Mouse (Mus musculus) hindbrain, embryonic 14.5 days (tissue): Measurements from ENCODE around the gene Dnah12. TPM values are rescaled to one million over a fixed set of nuclear protein-coding genes. Genes with fewer than 3 reads are reported as not detected.
"Not testable (repeated sequence)": the region's sequence is repeated elsewhere in the genome, so short reads cannot be mapped to it uniquely, and the experiment has no call there.

Source experiments
- ATAC-seq: fragments of 200-750 bp; cut with Nextera tagmentation; 2 replicates; pipeline ENCODE4 v1.8.0; 2017; ENCODE audit warnings: moderate number of reproducible peaks, mild to moderate bottlenecking, moderate TSS enrichment, moderate library complexity; ENCODE audit not compliant: low FRiP score
- DNase-seq: peaks from one replicate; pipeline ENCODE4 v3.0.0-alpha.2; 2015; ENCODE audit warnings: low spot score
- H3K27ac ChIP-seq: fragments of 300-500 bp; sonication (generic); 2 replicates; pipeline ENCODE4 v1.5.1; 2014; ENCODE audit warnings: mild to moderate bottlenecking, moderate library complexity
- H3K27me3 ChIP-seq: fragments of 300-500 bp; sonication (generic); 2 replicates; pipeline ENCODE4 v1.6.1; 2014; ENCODE audit warnings: mild to moderate bottlenecking, low read length, mixed read lengths; ENCODE audit not compliant: control insufficient read depth, insufficient read depth
- H3K36me3 ChIP-seq: fragments of 300-500 bp; sonication (generic); replicated peaks from 2 replicates; pipeline ENCODE4 v1.6.1; 2014; ENCODE audit not compliant: control insufficient read depth, insufficient read depth
- H3K4me1 ChIP-seq: fragments of 300-500 bp; sonication (generic); replicated peaks from 2 replicates; pipeline ENCODE4 v1.6.1; 2014; ENCODE audit warnings: antibody characterized with exemption, low read length, mixed read lengths; ENCODE audit not compliant: control insufficient read depth, insufficient read depth
- H3K4me2 ChIP-seq: fragments of 300-500 bp; sonication (generic); replicated peaks from 2 replicates; pipeline ENCODE4 v1.6.1; 2014; ENCODE audit warnings: mild to moderate bottlenecking, moderate library complexity
- H3K4me3 ChIP-seq: fragments of 300-500 bp; sonication (generic); replicated peaks from 2 replicates; pipeline ENCODE4 v1.5.1; 2014; ENCODE audit warnings: mild to moderate bottlenecking, low read length
- H3K9ac ChIP-seq: fragments of 300-500 bp; sonication (generic); 2 replicates; pipeline ENCODE4 v1.6.1; 2014
- H3K9me3 ChIP-seq: fragments of 300-500 bp; sonication (generic); 2 replicates; pipeline ENCODE4 v1.6.1; 2016; ENCODE audit warnings: low read length; ENCODE audit not compliant: control insufficient read depth
- WGBS: fragments of 180-500 bp; shearing (Covaris S2); extraction: QIAGEN DNeasy Blood & Tissue Kit; methylation state at CpG from one replicate; pipeline ENCODE4 v1.1.7; 2014; 5-methylcytosine and 5-hydroxymethylcytosine counted together
- polyA plus RNA-seq: library from polyadenylated mRNA; unstranded; fragments of >200 nt; fragmentation: Nextera tagmentation; extraction: Ambion mirVana; gene quantifications from 2 replicates; pipeline ENCODE4 v1.2.1, GENCODE M21; 2014

Gene Dnah12
- polyA plus RNA-seq, 1 experiment from 2014 or later = 0.03 TPM

- H3K4me3 ChIP-seq = no peak overlapping the region
- no peaks in the 10 kb centered on the region for H3K27me3 ChIP-seq
- 57% methylated on average over 2 of the region's 2 CpGs for WGBS
- DNase-seq = no peak
- H3K4me1 ChIP-seq = no peaks in the 10 kb centered on the region
- H3K9ac ChIP-seq = no peak overlapping the region
- H3K36me3 ChIP-seq = no peaks in the 10 kb centered on the region
- no peaks in the 10 kb centered on the region for H3K9me3 ChIP-seq
- H3K27ac ChIP-seq = no peak overlapping the region
- ATAC-seq = no peak
- no peak overlapping the region for H3K4me2 ChIP-seq
Observed at GRCm38 (mm10) chr14:26691363-26691762, 1.7 kb upstream of the Dnah12 start.

GRCm38 (mm10) chr14:26697912-26698311 lies 4.8 kb downstream of the Dnah12 start:
- no peak overlapping the region for H3K27ac ChIP-seq
- peak; percentile 32 for DNase-seq

GRCm38 (mm10) chr14:26705246-26705645 lies 12.2 kb downstream of the Dnah12 start:
- not testable (repeated sequence) for H3K27me3 ChIP-seq, H3K4me2 ChIP-seq, H3K9me3 ChIP-seq, DNase-seq, H3K27ac ChIP-seq, ATAC-seq, H3K4me3 ChIP-seq, H3K4me1 ChIP-seq, H3K36me3 ChIP-seq, H3K9ac ChIP-seq
- 84% methylated on average over 5 of the region's 5 CpGs for WGBS

More at GRCm38 (mm10) chr14:26697912-26698311, 4.8 kb downstream of the Dnah12 start:
- H3K9me3 ChIP-seq = no peaks in the 10 kb centered on the region
- no peaks in the 10 kb centered on the region for H3K36me3 ChIP-seq
- no peak for ATAC-seq
- no peak overlapping the region for H3K9ac ChIP-seq
- H3K4me1 ChIP-seq = no peaks in the 10 kb centered on the region
- no peak overlapping the region for H3K4me2 ChIP-seq
- no peak overlapping the region for H3K4me3 ChIP-seq
- no peaks in the 10 kb centered on the region for H3K27me3 ChIP-seq

- H3K4me2 ChIP-seq, H3K9me3 ChIP-seq, ATAC-seq, H3K27ac ChIP-seq, H3K4me1 ChIP-seq, H3K36me3 ChIP-seq, H3K9ac ChIP-seq, H3K4me3 ChIP-seq, H3K27me3 ChIP-seq, DNase-seq: not testable (repeated sequence)
- WGBS = 83% methylated on average over 2 of the region's 2 CpGs
Observed at GRCm38 (mm10) chr14:26719696-26720095, 26.6 kb downstream of the Dnah12 start.

GRCm38 (mm10) chr14:26724898-26725297 lies 31.8 kb downstream of the Dnah12 start:
- H3K27ac ChIP-seq = no peak overlapping the region
- no peaks in the 10 kb centered on the region for H3K4me1 ChIP-seq
- H3K9me3 ChIP-seq = no peaks in the 10 kb centered on the region
- no peak overlapping the region for H3K4me3 ChIP-seq
- WGBS = 88% methylated on average over 3 of the region's 3 CpGs
- ATAC-seq (no peak), DNase-seq (no peak)
- no peak overlapping the region for H3K9ac ChIP-seq
- H3K4me2 ChIP-seq = no peak overlapping the region
- H3K27me3 ChIP-seq = no peaks in the 10 kb centered on the region
- H3K36me3 ChIP-seq = no peaks in the 10 kb centered on the region

- 81% methylated on average over 8 of the region's 8 CpGs for WGBS
Observed at GRCm38 (mm10) chr14:26758566-26758965, 65.5 kb downstream of the Dnah12 start.

GRCm38 (mm10) chr14:26764827-26765226 lies 71.8 kb downstream of the Dnah12 start:
- no peaks in the 10 kb centered on the region for H3K36me3 ChIP-seq
- 90% methylated on average over 6 of the region's 6 CpGs for WGBS
- no peak overlapping the region for H3K9ac ChIP-seq
- H3K9me3 ChIP-seq = peaks cover 11% of the 10 kb centered on the region
- no peak overlapping the region for H3K4me2 ChIP-seq
- no peaks in the 10 kb centered on the region for H3K4me1 ChIP-seq
- ATAC-seq (no peak), DNase-seq (no peak)
- H3K27ac ChIP-seq = no peak overlapping the region
- no peak overlapping the region for H3K4me3 ChIP-seq
- H3K27me3 ChIP-seq = no peaks in the 10 kb centered on the region

More at GRCm38 (mm10) chr14:26758566-26758965, 65.5 kb downstream of the Dnah12 start:
- no peak overlapping the region for H3K27ac ChIP-seq
- H3K4me2 ChIP-seq = no peak overlapping the region
- ATAC-seq (no peak), DNase-seq (no peak)
- no peaks in the 10 kb centered on the region for H3K4me1 ChIP-seq
- H3K27me3 ChIP-seq = no peaks in the 10 kb centered on the region
- peaks cover 7% of the 10 kb centered on the region for H3K9me3 ChIP-seq
- no peak overlapping the region for H3K4me3 ChIP-seq
- H3K36me3 ChIP-seq = no peaks in the 10 kb centered on the region
- no peak overlapping the region for H3K9ac ChIP-seq

- H3K4me3 ChIP-seq = no peak overlapping the region
- H3K36me3 ChIP-seq = no peaks in the 10 kb centered on the region
- ATAC-seq (no peak), DNase-seq (no peak)
- H3K27me3 ChIP-seq = no peaks in the 10 kb centered on the region
- H3K27ac ChIP-seq = no peak overlapping the region
- H3K4me2 ChIP-seq = no peak overlapping the region
- 81% methylated on average over 4 of the region's 4 CpGs for WGBS
- H3K9ac ChIP-seq = no peak overlapping the region
- no peaks in the 10 kb centered on the region for H3K4me1 ChIP-seq
- peaks cover 7% of the 10 kb centered on the region; the same call in 1 of the 2 replicates for H3K9me3 ChIP-seq
Observed at GRCm38 (mm10) chr14:26768195-26768594, 75.1 kb downstream of the Dnah12 start.

- H3K27me3 ChIP-seq = no peaks in the 10 kb centered on the region
- H3K4me2 ChIP-seq = no peak overlapping the region
- no peak overlapping the region for H3K27ac ChIP-seq
- H3K4me3 ChIP-seq = no peak overlapping the region
- H3K9me3 ChIP-seq = no peaks in the 10 kb centered on the region
- WGBS = 79% methylated on average over 4 of the region's 4 CpGs
- DNase-seq = no peak
- no peak for ATAC-seq
- no peaks in the 10 kb centered on the region for H3K36me3 ChIP-seq
- H3K9ac ChIP-seq = no peak overlapping the region
- no peaks in the 10 kb centered on the region for H3K4me1 ChIP-seq
Observed at GRCm38 (mm10) chr14:26773536-26773935, 80.5 kb downstream of the Dnah12 start.

GRCm38 (mm10) chr14:26783731-26784130 lies 90.7 kb downstream of the Dnah12 start:
- 74% methylated on average over 4 of the region's 4 CpGs for WGBS
- no peak for ATAC-seq

More at GRCm38 (mm10) chr14:26783731-26784130, 90.7 kb downstream of the Dnah12 start:
- Histone ChIP-seq H3K4me1 (no peaks in the 10 kb centered on the region), H3K9ac (no peak overlapping the region), H3K4me2 (no peak overlapping the region), H3K4me3 (no peak overlapping the region), H3K9me3 (no peaks in the 10 kb centered on the region), H3K36me3 (no peaks in the 10 kb centered on the region), H3K27ac (no peak overlapping the region), H3K27me3 (no peaks in the 10 kb centered on the region)
- DNase-seq = no peak
